Mouse (Mus musculus): ENCODE measurements at regions not wholly inside any gene's neighbourhood (a gene's known extent, or its start where the extent isn't known, plus 50 kb on each side); places are given as distances from the start of the nearest gene placed in this dataset.

- WGBS (ENCODE audit: insufficient replicate concordance) = 57% methylated on average over 3 of the region's 3 CpGs
- no peak for ATAC-seq (ENCODE audit: low read depth)
- Histone ChIP-seq H3K4me1 (ENCODE audit: control insufficient read depth, low read depth, low read length) (no peaks in the 10 kb centered on the region), H3K9me3 (replicated peaks; ENCODE audit: control insufficient read depth, low read length) (no peaks in the 10 kb centered on the region), H3K27ac (ENCODE audit: low read length) (no peak overlapping the region), H3K4me2 (ENCODE audit: low read depth, low read length) (no peak overlapping the region), H3K27me3 (ENCODE audit: control insufficient read depth, insufficient read depth, low read depth, low read length) (no peaks in the 10 kb centered on the region), H3K4me3 (ENCODE audit: low read depth, low read length) (no peak overlapping the region), H3K36me3 (ENCODE audit: control insufficient read depth, insufficient read depth) (no peaks in the 10 kb centered on the region), H3K9ac (ENCODE audit: low read depth, low read length) (no peak overlapping the region)
Observed at GRCm38 (mm10) chr3:130965275-130965674, 145.0 kb upstream of the Lef1 start.

DNA sequence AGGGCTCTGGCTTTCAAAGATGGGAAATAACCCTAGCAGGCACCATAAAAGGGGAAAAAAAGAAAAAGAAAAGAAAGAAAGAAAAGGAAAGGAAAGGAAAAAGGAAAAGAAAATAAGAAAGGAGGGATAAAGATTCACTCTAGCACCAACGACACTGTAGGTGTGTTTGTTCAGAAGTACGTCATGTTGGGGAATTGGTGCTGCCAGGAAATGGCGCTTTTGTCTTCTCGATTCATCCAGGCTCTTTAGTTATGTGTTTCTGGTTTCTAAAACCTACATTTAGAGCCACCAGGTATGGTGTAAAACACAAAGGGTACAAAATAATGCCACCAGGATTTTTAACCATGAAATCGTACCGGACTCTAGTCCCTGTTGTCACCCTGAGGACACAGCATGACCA is 146.2 kb upstream of the Lef1 start:
- Histone ChIP-seq H3K4me1 (ENCODE audit: control insufficient read depth, low read depth, low read length) (no peaks in the 10 kb centered on the region), H3K4me2 (ENCODE audit: low read depth, low read length) (no peak overlapping the region), H3K27ac (ENCODE audit: low read length) (no peak overlapping the region), H3K36me3 (ENCODE audit: control insufficient read depth, insufficient read depth) (no peaks in the 10 kb centered on the region), H3K4me3 (ENCODE audit: low read depth, low read length) (no peak overlapping the region), H3K27me3 (ENCODE audit: control insufficient read depth, insufficient read depth, low read depth, low read length) (no peaks in the 10 kb centered on the region), H3K9ac (ENCODE audit: low read depth, low read length) (no peak overlapping the region), H3K9me3 (replicated peaks; ENCODE audit: control insufficient read depth, low read length) (no peaks in the 10 kb centered on the region)
- 61% methylated on average over 6 of the region's 6 CpGs for WGBS (ENCODE audit: insufficient replicate concordance)
- ATAC-seq (ENCODE audit: low read depth) = no peak

DNA sequence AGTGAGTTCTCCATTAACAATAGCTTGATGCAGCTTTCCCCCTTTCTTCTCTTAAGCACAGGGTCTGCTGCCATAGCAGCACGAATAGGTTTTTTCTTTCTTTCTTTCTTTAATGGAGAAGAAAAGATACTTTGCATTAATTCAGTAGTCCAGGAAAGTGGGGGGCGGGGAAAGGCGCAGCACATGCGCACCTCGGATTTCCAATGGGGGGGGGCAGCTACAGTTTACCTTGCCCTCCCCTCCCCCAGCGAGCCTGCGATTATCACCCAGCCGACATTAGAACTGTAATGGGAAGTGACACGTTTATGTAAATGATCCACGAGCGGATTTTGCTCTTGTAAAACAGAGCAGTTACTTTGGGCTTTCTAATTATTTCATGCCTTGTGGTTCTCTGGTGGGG is 146.6 kb upstream of the Lef1 start:
- Histone ChIP-seq H3K9me3 (replicated peaks; ENCODE audit: control insufficient read depth, low read length) (no peaks in the 10 kb centered on the region), H3K27ac (ENCODE audit: low read length) (no peak overlapping the region), H3K4me1 (ENCODE audit: control insufficient read depth, low read depth, low read length) (no peaks in the 10 kb centered on the region), H3K36me3 (ENCODE audit: control insufficient read depth, insufficient read depth) (no peaks in the 10 kb centered on the region), H3K27me3 (ENCODE audit: control insufficient read depth, insufficient read depth, low read depth, low read length) (no peaks in the 10 kb centered on the region), H3K9ac (ENCODE audit: low read depth, low read length) (no peak overlapping the region), H3K4me3 (ENCODE audit: low read depth, low read length) (no peak overlapping the region), H3K4me2 (ENCODE audit: low read depth, low read length) (no peak overlapping the region)
- ATAC-seq (ENCODE audit: low read depth) = no peak
- 35% methylated on average over 11 of the region's 11 CpGs for WGBS (ENCODE audit: insufficient replicate concordance)

DNA sequence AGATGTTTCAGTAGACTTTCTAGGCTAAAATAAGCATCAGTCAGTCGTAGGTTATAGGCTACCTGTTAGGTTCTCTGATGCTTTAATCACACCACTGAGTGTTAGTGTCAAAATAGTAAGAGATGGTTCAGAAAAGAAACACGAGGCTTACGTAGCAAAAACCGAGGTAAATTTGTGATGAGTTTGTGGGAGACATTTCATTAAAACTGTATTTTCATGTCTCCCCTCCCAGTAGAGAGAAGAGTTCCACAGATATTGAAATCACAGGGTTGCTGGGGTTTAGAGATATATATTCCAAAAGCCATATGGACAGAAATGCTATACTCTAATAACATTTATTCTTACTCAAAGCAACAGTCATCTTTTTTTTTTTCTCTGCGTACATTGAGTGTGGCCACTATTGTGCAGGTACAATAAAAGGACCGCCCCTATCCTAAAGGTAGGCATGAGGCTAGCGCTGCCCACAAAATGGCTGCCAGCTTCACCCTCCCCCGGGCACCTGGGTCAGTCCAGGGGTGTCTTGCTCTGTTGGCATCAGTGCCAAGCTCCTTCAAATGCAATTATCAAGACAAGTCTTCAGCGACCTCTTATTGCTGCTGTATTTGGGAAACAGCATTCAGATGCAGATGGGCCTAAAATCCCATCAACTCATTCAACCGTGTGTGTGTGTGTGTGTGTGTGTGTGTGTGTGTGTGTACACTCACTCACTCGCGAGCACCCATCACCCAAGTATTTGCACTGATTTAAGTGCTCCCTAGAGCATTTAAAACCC is 147.4 kb upstream of the Lef1 start:
- 53% methylated on average over 12 of the region's 12 CpGs for WGBS (ENCODE audit: insufficient replicate concordance)
- H3K4me2 ChIP-seq (ENCODE audit: low read depth, low read length) = no peak overlapping the region
- H3K4me1 ChIP-seq (ENCODE audit: control insufficient read depth, low read depth, low read length) = no peaks in the 10 kb centered on the region
- no peaks in the 10 kb centered on the region for H3K9me3 ChIP-seq (replicated peaks; ENCODE audit: control insufficient read depth, low read length)
- H3K36me3 ChIP-seq (ENCODE audit: control insufficient read depth, insufficient read depth) = no peaks in the 10 kb centered on the region
- no peaks in the 10 kb centered on the region for H3K27me3 ChIP-seq (ENCODE audit: control insufficient read depth, insufficient read depth, low read depth, low read length)
- H3K9ac ChIP-seq (ENCODE audit: low read depth, low read length) = no peak overlapping the region
- no peak overlapping the region for H3K27ac ChIP-seq (ENCODE audit: low read length)
- no peak overlapping the region for H3K4me3 ChIP-seq (ENCODE audit: low read depth, low read length)
- no peak for ATAC-seq (ENCODE audit: low read depth)

DNA sequence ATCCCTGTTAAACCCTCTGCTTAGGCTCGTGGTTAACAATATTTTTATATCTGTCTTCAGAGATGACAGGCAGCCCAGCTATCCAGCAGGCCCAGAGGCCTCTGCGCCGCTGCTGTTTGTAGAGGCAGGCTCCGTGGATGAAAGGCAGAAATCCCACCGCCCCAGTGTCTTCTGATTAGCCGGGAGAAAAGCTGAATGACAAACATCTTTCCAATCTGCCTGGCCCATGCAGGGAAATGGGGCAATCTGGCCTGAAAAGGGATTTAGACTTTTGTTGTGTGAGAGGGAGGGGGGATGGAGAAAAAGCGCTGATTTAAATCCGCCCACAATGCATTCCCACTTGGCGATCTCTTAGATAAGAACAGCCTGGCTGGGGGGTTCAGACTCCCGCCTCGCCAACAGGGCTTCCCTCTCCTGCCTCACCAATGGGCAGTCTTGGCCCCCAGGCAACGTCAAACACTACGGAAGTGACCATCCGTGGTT is 148.1 kb upstream of the Lef1 start:
- no peaks in the 10 kb centered on the region for H3K9me3 ChIP-seq (replicated peaks; ENCODE audit: control insufficient read depth, low read length)
- no peak overlapping the region for H3K4me3 ChIP-seq (ENCODE audit: low read depth, low read length)
- H3K4me1 ChIP-seq (ENCODE audit: control insufficient read depth, low read depth, low read length) = no peaks in the 10 kb centered on the region
- no peak overlapping the region for H3K9ac ChIP-seq (ENCODE audit: low read depth, low read length)
- ATAC-seq (ENCODE audit: low read depth) = no peak
- H3K36me3 ChIP-seq (ENCODE audit: control insufficient read depth, insufficient read depth) = no peaks in the 10 kb centered on the region
- H3K27me3 ChIP-seq (ENCODE audit: control insufficient read depth, insufficient read depth, low read depth, low read length) = no peaks in the 10 kb centered on the region
- 37% methylated on average over 14 of the region's 14 CpGs for WGBS (ENCODE audit: insufficient replicate concordance)
- H3K4me2 ChIP-seq (ENCODE audit: low read depth, low read length) = no peak overlapping the region
- no peak overlapping the region for H3K27ac ChIP-seq (ENCODE audit: low read length)

DNA sequence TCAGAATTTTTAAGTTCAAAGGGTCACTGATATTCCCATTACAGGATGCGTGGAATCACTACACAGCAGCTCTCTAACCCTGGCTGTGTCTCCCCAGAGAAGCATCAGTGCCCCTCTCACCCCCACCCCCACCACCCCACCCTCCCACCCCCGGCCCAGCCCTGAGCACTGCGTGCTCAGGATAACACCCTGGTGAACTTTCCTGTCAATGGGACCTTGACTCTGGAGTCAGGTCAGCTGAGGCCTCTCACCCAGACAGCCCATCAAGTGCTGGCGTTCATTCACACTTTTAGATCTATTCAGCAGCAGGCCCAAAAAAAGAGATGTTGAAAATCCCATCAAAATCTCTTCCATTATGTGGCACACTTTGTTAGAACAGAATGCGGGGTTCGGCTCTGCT is 148.6 kb upstream of the Lef1 start:
- H3K27me3 ChIP-seq (ENCODE audit: control insufficient read depth, insufficient read depth, low read depth, low read length) = no peaks in the 10 kb centered on the region
- no peaks in the 10 kb centered on the region for H3K36me3 ChIP-seq (ENCODE audit: control insufficient read depth, insufficient read depth)

GRCm38 (mm10) chr3:130955958-130956357 is 154.3 kb upstream of the Lef1 start:
- Histone ChIP-seq H3K4me3 (ENCODE audit: low read depth, low read length) (no peak overlapping the region), H3K9me3 (replicated peaks; ENCODE audit: control insufficient read depth, low read length) (no peaks in the 10 kb centered on the region), H3K9ac (ENCODE audit: low read depth, low read length) (no peak overlapping the region), H3K4me1 (ENCODE audit: control insufficient read depth, low read depth, low read length) (no peaks in the 10 kb centered on the region), H3K4me2 (ENCODE audit: low read depth, low read length) (no peak overlapping the region), H3K27me3 (ENCODE audit: control insufficient read depth, insufficient read depth, low read depth, low read length) (no peaks in the 10 kb centered on the region), H3K27ac (ENCODE audit: low read length) (no peak overlapping the region), H3K36me3 (ENCODE audit: control insufficient read depth, insufficient read depth) (no peaks in the 10 kb centered on the region)
- ATAC-seq (ENCODE audit: low read depth) = no peak
- WGBS (ENCODE audit: insufficient replicate concordance) = 58% methylated on average over 4 of the region's 4 CpGs

More for the DNA sequence above, 148.6 kb upstream of the Lef1 start:
- ATAC-seq (ENCODE audit: low read depth) = no peak
- Histone ChIP-seq H3K4me2 (ENCODE audit: low read depth, low read length) (no peak overlapping the region), H3K4me1 (ENCODE audit: control insufficient read depth, low read depth, low read length) (no peaks in the 10 kb centered on the region), H3K9ac (ENCODE audit: low read depth, low read length) (no peak overlapping the region), H3K4me3 (ENCODE audit: low read depth, low read length) (no peak overlapping the region), H3K9me3 (replicated peaks; ENCODE audit: control insufficient read depth, low read length) (no peaks in the 10 kb centered on the region), H3K27ac (ENCODE audit: low read length) (no peak overlapping the region)
- 56% methylated on average over 6 of the region's 6 CpGs for WGBS (ENCODE audit: insufficient replicate concordance)

DNA sequence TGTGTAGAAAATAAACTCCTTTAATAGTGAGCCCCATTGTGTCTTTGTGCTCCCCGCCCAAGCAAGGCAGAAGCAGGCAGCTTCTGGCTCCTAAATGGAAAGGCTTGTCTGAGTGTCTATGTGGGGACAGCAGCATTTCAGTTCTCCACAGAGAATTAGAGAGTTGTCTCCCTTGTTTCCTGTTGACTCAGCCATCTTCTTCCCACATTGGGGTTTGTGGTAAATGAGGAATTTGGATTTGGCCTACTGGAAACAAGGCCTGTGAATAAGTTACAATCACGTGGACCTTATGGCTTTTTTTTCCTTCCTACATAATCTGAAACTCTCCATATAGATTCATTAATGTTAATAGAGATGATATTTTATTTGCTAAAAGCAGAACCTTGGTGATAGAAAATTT is 158.9 kb upstream of the Lef1 start:
- Histone ChIP-seq H3K4me1 (ENCODE audit: control insufficient read depth, low read depth, low read length) (no peaks in the 10 kb centered on the region), H3K27ac (ENCODE audit: low read length) (no peak overlapping the region), H3K9me3 (replicated peaks; ENCODE audit: control insufficient read depth, low read length) (no peaks in the 10 kb centered on the region), H3K36me3 (ENCODE audit: control insufficient read depth, insufficient read depth) (no peaks in the 10 kb centered on the region), H3K27me3 (ENCODE audit: control insufficient read depth, insufficient read depth, low read depth, low read length) (no peaks in the 10 kb centered on the region; the same call in 1 of the 2 replicates), H3K4me3 (ENCODE audit: low read depth, low read length) (no peak overlapping the region), H3K4me2 (ENCODE audit: low read depth, low read length) (no peak overlapping the region), H3K9ac (ENCODE audit: low read depth, low read length) (no peak overlapping the region)
- 35% methylated on average over 2 of the region's 2 CpGs for WGBS (ENCODE audit: insufficient replicate concordance)
- ATAC-seq (ENCODE audit: low read depth) = no peak

DNA sequence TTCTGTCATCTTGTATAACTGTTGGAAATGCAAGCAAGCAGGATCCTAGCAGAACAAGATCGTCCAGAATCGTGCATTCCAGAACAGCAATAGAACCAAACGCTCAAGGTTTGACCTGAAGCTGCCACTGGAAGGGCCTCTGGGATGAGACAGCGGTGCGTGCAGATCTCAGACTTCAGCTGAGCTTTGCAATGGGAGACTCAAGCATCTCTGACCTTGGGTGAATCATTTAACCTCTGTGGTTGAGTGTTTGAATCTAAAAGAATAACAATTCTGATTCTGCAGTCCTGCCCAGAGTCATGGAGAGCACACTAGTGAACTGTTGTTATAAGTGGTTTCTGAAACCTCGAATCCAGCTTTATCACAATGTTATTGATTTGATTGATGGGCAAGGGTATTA is 159.4 kb upstream of the Lef1 start:
- Histone ChIP-seq H3K4me1 (ENCODE audit: control insufficient read depth, low read depth, low read length) (no peaks in the 10 kb centered on the region), H3K4me3 (ENCODE audit: low read depth, low read length) (no peak overlapping the region), H3K27me3 (ENCODE audit: control insufficient read depth, insufficient read depth, low read depth, low read length) (no peaks in the 10 kb centered on the region; the same call in none of the 2 replicates), H3K27ac (ENCODE audit: low read length) (no peak overlapping the region), H3K36me3 (ENCODE audit: control insufficient read depth, insufficient read depth) (no peaks in the 10 kb centered on the region), H3K9ac (ENCODE audit: low read depth, low read length) (no peak overlapping the region), H3K9me3 (replicated peaks; ENCODE audit: control insufficient read depth, low read length) (no peaks in the 10 kb centered on the region), H3K4me2 (ENCODE audit: low read depth, low read length) (no peak overlapping the region)
- ATAC-seq (ENCODE audit: low read depth) = no peak
- whole genome bisulfite sequencing (ENCODE audit: insufficient replicate concordance) = 62% methylated on average over 6 of the region's 6 CpGs

All from liver, embryonic 16.5 days (tissue).